Mouse (Mus musculus) forebrain, embryonic 10.5 days (tissue): Measurements from ENCODE around the gene Otud4. TPM values are rescaled to one million over a fixed set of nuclear protein-coding genes. Genes with fewer than 3 reads are reported as not detected.
A peak's percentile ranks its signal among the peaks of the same experiment; 100 is the strongest.

Source experiments
- DNase-seq: peaks from one replicate; pipeline ENCODE4 v3.0.0-alpha.2; 2017; ENCODE audit warnings: low spot score; ENCODE audit errors: extremely low spot score
- H3K27ac ChIP-seq: fragments of 300-500 bp; sonication (generic); 2 replicates; pipeline ENCODE4 v1.5.1; 2016; ENCODE audit warnings: mild to moderate bottlenecking
- H3K27me3 ChIP-seq: fragments of 300-500 bp; sonication (generic); 2 replicates; pipeline ENCODE4 v1.6.1; 2016; ENCODE audit warnings: mild to moderate bottlenecking; ENCODE audit not compliant: poor library complexity, severe bottlenecking
- H3K36me3 ChIP-seq: fragments of 300-500 bp; sonication (generic); replicated peaks from 2 replicates; pipeline ENCODE4 v1.6.1; 2016; ENCODE audit warnings: mild to moderate bottlenecking, moderate library complexity
- H3K4me1 ChIP-seq: fragments of 300-500 bp; sonication (generic); 2 replicates; pipeline ENCODE4 v1.6.1; 2016
- H3K4me3 ChIP-seq: fragments of 300-500 bp; sonication (generic); 2 replicates; pipeline ENCODE4 v1.5.1; 2016; ENCODE audit warnings: mild to moderate bottlenecking, moderate library complexity
- H3K9me3 ChIP-seq: fragments of 300-500 bp; sonication (generic); 2 replicates; pipeline ENCODE4 v1.6.1; 2016; ENCODE audit warnings: mild to moderate bottlenecking, moderate library complexity
- WGBS: fragments of 180-500 bp; shearing (Covaris S2); methylation state at CpG from one replicate; pipeline ENCODE4 v1.1.7; 2016; 5-methylcytosine and 5-hydroxymethylcytosine counted together
- polyA plus RNA-seq: library from polyadenylated mRNA; unstranded; fragments of >200 nt; fragmentation: Nextera tagmentation; extraction: Ambion mirVana; gene quantifications from 2 replicates; pipeline ENCODE4 v1.2.1, GENCODE M21; 2016

Otud4 gene
- polyA plus RNA-seq, 1 experiment from 2014 or later = 17.4 TPM

DNA sequence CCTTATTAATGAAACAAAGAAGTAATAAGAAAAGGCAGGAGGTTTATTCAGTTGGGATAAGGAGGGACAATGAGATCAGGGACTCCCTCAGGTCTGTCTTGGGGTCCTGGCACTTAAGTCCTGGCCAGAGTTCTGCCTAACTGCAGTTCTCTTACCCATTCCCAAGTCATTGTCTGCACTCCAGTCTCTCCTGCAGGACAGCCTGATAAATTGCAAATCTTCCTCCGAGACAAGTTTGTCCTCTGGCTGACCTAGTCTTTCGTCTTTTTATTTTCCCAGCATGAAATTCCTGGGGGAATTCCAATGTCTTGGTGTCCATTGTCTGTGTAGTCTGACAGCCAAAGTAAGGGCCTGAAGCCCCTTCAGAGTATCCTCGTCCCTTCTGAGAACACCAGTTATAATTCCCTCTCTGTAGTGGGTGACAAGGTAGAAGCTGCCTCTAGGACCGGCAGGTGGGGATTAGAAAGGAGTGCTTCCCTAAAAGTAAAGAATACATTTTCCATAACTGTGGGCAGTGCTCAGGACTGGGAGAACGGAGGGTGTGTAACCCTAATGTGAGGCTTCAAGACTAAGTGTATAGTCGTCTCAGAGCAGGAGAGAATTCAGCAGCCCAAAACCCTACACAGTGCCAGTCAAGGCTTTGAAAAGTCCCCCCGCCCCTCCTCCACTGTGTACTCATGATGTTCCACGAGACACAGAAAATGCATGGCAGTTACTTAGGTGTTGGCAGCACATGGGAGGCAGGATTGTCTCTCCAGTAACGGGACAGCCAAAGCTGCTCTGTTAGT is 18.7 kb upstream of the Otud4 start:
- Histone ChIP-seq H3K36me3 (no peaks in the 10 kb centered on the region), H3K4me1 (peaks cover 20% of the 10 kb centered on the region), H3K27me3 (no peaks in the 10 kb centered on the region), H3K4me3 (no peak overlapping the region), H3K27ac (peak overlapping the region; percentile 48; the same call in 1 of the 2 replicates), H3K9me3 (no peaks in the 10 kb centered on the region)
- 50% methylated on average over 9 of the region's 9 CpGs for WGBS
- DNase-seq = no peak

DNA sequence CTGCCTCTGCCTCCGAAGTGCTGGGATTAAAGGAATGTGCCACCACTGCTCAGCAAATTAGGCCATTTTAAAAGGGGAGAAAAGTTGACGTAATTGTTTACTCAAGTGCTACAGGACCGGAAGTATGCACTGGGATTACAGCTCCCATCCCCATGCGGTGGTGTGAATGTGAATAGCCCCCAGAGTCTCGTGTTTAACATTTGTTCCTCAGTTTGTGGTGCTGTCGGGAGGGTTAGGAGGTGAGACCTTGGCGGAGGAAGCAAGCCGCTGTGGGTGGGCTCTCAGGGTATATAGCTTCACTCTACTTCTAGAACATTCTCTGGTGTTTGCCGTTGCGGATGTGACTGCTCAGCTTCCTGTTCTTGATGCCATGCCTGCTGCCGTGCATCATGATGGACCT is 17.1 kb upstream of the Otud4 start:
- no peak for DNase-seq
- H3K27me3 ChIP-seq = no peaks in the 10 kb centered on the region
- no peaks in the 10 kb centered on the region for H3K9me3 ChIP-seq
- no peaks in the 10 kb centered on the region for H3K36me3 ChIP-seq
- H3K4me3 ChIP-seq = no peak overlapping the region
- peaks cover 20% of the 10 kb centered on the region for H3K4me1 ChIP-seq
- H3K27ac ChIP-seq = no peak overlapping the region
- WGBS = 89% methylated on average over 11 of the region's 11 CpGs

DNA sequence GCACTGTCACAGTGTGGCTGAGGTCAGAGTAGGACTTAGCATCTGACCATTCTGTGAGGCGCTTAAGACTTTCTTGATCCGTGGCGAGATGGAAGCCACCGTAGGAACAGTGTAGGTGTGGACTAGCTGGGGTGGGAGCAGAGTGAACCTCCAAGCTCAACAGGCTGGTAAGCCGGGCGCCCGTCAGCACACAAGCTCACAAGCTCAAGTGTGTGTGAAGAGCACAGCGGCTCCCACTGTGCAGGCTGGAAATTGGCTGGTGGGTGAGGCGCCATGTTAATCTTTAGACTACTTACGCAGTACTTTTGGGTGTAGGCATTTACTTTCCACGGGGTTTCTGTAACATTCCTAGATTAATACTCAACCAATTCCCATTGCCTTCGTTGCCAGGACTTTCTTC is 16.1 kb upstream of the Otud4 start:
- Histone ChIP-seq H3K27ac (no peak overlapping the region), H3K36me3 (no peaks in the 10 kb centered on the region), H3K9me3 (no peaks in the 10 kb centered on the region), H3K4me3 (no peak overlapping the region), H3K27me3 (no peaks in the 10 kb centered on the region), H3K4me1 (peaks cover 20% of the 10 kb centered on the region)
- no peak for DNase-seq
- 95% methylated on average over 12 of the region's 12 CpGs for WGBS

DNA sequence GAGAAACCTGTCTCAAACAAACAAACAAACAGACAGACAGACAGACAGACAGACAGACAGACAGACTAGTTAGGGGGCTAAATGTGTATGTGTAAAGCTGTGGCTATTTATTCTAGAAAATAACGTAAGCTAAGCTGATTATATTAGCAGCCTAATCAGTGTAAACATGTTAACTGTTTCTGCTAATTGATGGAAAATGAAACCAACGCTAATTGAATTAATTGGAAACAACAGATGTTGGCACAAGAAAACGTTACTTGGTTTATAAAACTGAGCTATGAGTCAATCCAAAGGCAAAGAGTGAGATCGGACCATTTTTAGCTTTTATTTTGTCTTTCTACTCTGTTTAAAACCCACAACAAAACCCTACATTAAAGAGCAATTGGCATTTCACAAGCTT is 15.0 kb upstream of the Otud4 start:
- H3K27ac ChIP-seq = no peak overlapping the region
- DNase-seq = no peak
- no peaks in the 10 kb centered on the region for H3K36me3 ChIP-seq
- WGBS = 84% methylated on average over 4 of the region's 4 CpGs
- no peaks in the 10 kb centered on the region for H3K9me3 ChIP-seq
- peaks cover 16% of the 10 kb centered on the region for H3K4me1 ChIP-seq
- no peak overlapping the region for H3K4me3 ChIP-seq
- H3K27me3 ChIP-seq = no peaks in the 10 kb centered on the region

DNA sequence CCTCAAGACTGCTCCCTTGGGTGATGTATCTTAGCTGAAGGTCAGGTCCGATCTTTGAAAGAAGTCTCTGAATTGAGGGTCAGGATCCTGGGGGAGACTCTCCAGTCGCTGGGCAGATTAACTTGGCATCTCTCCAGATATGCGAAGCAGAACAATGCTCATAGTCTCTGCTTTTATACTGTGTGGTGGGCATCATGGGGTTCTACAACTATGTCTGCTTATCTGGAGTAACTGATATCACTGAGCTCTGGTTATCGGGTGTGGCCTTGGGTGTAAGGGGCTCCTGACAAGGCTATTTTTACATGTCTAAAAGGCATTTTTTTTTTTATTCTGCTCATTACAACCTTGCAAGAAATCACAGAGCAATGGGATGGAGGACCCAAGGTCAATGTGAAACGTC is 13.2 kb upstream of the Otud4 start:
- DNase-seq = no peak
- Histone ChIP-seq H3K27me3 (no peaks in the 10 kb centered on the region), H3K36me3 (no peaks in the 10 kb centered on the region), H3K4me1 (peaks cover under 1% of the 10 kb centered on the region; the same call in 1 of the 2 replicates), H3K27ac (no peak overlapping the region), H3K9me3 (no peaks in the 10 kb centered on the region), H3K4me3 (no peak overlapping the region)
- WGBS = 83% methylated on average over 5 of the region's 5 CpGs

DNA sequence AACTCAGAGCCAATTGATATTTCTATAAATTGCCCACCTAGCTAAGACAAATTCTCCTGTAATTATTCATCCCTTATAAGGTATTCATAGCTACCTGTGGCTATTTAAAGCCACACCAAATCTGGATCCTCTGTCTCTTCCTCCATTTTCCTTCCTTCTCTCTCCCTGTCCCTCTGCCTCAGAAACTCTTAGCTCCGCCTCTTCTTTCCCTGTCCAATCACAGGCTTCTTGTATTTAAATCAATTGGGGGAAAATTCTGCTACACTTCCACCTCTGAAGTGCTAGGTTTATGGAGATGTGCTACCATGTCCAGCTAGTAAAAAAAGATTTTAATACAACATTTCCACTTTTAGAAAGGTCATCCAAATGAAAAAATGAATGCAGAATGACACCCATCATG is 3.9 kb upstream of the Otud4 start:
- WGBS = 88% methylated on average over 1 of the region's 1 CpGs
- H3K4me3 ChIP-seq = no peak overlapping the region

DNA sequence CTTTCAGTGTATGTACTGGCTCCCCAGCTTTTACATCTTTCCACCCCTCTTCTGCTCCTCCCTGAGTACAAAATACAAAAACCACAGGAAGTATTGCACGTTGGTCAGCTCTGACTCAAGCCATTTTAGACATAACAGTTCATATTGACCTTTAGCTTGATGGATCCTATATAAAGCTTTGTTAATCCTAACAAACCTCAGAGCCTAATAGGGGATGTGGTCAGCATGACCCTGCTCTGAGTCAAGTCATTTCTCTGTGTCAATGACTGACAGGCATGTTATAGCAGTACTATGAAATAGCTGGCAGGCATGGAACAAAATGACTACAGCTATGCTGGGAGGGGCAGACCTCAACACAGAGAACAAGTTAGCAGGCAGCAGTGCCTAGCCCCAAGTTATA is 3.3 kb upstream of the Otud4 start:
- 87% methylated on average over 1 of the region's 1 CpGs for WGBS
- no peaks in the 10 kb centered on the region for H3K9me3 ChIP-seq
- H3K36me3 ChIP-seq = no peaks in the 10 kb centered on the region
- peaks cover 6% of the 10 kb centered on the region for H3K4me1 ChIP-seq
- H3K27me3 ChIP-seq = no peaks in the 10 kb centered on the region
- H3K4me3 ChIP-seq = no peak overlapping the region
- no peak overlapping the region for H3K27ac ChIP-seq
- no peak for DNase-seq

More for the DNA sequence above, 3.9 kb upstream of the Otud4 start:
- DNase-seq = no peak
- Histone ChIP-seq H3K27ac (no peak overlapping the region), H3K27me3 (no peaks in the 10 kb centered on the region), H3K4me1 (no peaks in the 10 kb centered on the region), H3K36me3 (no peaks in the 10 kb centered on the region), H3K9me3 (no peaks in the 10 kb centered on the region)

DNA sequence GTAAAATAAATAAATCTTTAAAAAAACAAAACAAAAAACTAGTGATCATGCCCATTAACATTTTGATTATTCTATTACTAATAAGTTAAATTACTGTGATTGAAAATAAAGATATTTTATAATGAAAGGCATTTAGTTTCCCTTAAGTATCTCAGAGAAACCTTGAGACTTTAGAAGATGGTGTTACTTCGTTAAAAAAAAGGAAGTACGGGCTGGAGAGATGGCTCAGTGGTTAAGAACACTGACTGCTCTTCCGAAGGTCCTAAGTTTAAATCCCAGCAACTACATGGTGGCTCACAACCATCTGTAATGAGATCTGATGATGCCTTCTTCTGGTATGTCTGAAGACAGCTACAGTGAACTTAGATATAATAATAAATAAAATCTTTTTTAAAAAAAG is 2.2 kb upstream of the Otud4 start:
- 88% methylated on average over 3 of the region's 3 CpGs for WGBS

DNA sequence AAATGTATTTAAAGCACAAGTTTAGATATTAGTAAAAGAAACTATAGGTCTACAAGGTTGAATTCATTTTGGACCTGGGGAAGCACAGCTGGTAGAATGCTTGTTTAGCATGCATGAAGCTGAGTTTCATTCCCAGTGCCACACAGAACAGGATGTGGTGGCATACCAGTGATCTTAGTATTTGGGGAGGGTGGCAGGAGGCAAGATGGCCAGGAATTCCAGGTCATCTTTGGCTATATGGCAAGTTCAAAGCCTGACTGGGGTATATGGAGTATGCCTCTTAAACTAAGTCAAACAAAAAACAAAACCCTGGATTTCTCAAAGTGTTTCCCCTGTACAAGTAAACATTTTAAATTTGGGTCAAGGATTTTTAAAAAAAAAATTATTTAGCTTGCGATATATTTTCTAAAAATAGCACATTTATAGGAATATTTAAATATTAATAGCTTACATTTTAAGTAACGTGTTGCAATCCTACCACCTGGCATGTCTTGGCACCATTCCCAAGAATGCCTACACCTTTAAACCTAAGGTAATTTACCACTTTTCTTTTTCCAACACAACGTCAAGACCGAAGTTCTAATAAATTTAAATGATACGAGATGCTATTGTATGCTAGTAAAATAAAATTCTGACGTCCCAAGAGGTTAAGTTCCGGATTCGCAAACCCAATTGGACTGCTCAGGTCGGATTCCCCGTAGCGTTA is 1.3 kb upstream of the Otud4 start:
- no peak for DNase-seq
- Histone ChIP-seq H3K4me1 (peaks cover 26% of the 10 kb centered on the region), H3K27ac (peak overlapping the region; percentile 99), H3K36me3 (peaks cover 3% of the 10 kb centered on the region; the same call in 1 of the 2 replicates), H3K27me3 (no peaks in the 10 kb centered on the region), H3K9me3 (no peaks in the 10 kb centered on the region), H3K4me3 (peak overlapping the region; percentile 92)
- 15% methylated on average over 11 of the region's 11 CpGs for WGBS

More for the DNA sequence above, 2.2 kb upstream of the Otud4 start:
- no peak overlapping the region for H3K4me3 ChIP-seq
- no peaks in the 10 kb centered on the region for H3K27me3 ChIP-seq
- H3K9me3 ChIP-seq = no peaks in the 10 kb centered on the region
- H3K27ac ChIP-seq = no peak overlapping the region
- H3K4me1 ChIP-seq = peaks cover 17% of the 10 kb centered on the region
- no peak for DNase-seq
- H3K36me3 ChIP-seq = 0 out of 2 replicates have a peak, but pooled peaks cover 1% of the 10 kb centered on the region

DNA sequence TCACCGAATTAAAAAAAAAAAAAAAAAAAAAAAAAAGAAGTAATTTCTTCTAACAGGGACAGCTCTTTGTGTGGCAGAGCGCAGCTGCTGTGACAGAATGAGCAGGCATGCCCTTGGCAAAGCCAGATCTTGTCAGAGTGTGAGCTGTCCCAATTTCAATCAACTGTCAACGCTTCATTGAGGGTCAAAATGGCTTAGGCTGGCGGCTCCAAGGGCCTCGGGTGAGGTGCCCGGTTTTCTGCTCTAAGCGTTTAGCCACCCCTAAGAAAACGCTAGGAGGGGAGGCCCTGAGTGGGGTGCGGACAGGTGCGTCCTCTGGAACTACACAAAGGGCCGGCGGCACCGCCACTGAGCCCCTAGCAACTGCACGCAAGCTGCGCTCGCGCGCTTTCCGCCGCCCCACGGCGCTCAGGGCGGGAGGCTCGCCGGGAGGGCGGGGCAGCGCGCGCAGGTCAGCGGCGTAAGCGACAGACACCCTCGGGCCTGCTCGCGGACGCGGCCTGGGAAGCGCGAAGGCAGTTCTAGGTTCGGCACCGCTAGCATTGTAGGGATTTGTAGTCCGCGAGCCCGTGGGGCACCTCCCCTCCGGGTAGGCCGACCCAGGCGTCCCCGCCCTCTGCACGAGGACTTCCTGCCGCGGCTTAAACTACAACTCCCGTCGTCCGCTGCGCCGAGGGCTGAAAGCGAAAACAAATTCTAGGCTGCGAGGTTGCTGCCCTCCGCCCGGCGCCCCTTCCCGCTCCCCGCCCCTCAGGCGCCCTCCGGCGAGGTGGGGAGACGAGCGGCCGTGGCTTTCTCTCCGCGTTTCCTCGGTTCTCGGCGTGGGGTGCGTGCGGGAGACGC is 490 bp upstream of the Otud4 start:
- H3K9me3 ChIP-seq = no peaks in the 10 kb centered on the region
- no peaks in the 10 kb centered on the region for H3K27me3 ChIP-seq
- H3K4me1 ChIP-seq = peaks cover 29% of the 10 kb centered on the region
- under 1% methylated on average over 77 of the region's 77 CpGs for WGBS
- H3K27ac ChIP-seq = peak overlapping the region; percentile 99
- DNase-seq = peak; percentile 99
- peak overlapping the region; percentile 92 for H3K4me3 ChIP-seq
- peaks cover 11% of the 10 kb centered on the region for H3K36me3 ChIP-seq

DNA sequence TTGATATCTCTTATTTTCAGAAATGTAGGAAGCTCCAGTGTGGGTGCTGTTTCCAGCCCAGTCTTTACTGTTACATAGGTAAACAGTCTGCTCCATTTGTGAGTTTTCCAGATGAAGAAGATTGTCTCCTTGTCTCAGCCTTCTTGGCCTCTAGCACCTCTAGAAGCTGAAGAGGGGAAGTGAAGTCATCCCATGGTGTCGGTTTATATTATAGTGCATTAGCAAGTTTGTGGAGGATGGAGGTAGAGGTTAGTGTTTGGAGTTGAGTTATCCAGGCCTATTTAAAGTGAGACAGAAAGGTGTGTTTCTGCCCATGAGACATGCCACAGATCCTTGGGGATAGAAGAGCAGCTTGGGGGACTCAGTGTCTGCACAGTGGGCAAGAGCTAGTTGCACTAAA is 1.7 kb downstream of the Otud4 start:
- no peak overlapping the region for H3K27ac ChIP-seq
- no peaks in the 10 kb centered on the region for H3K27me3 ChIP-seq
- H3K9me3 ChIP-seq = no peaks in the 10 kb centered on the region
- no peak for DNase-seq
- peaks cover 33% of the 10 kb centered on the region for H3K36me3 ChIP-seq
- peaks cover 29% of the 10 kb centered on the region for H3K4me1 ChIP-seq
- peak overlapping the region; percentile 92 for H3K4me3 ChIP-seq
- 33% methylated on average over 1 of the region's 1 CpGs for WGBS

DNA sequence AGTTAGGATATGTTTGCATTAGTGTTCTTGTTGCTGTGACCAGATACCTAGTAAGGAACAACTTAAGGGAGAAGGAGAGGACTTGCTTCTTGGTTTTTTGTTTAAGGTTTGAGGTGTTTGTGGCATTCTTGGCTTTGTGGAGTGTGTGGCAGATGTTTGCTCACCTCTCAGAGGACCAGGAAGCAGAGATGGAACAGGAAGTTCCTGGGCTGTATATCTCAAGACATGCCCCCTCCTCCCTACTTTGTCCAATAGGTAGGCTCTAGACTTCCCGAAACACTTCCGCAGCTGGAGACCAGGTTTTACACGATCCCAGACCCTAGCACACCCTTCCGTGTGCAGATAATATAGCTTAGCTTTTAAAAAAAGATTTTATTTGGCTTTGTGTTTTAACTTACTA is 10.2 kb downstream of the Otud4 start:
- H3K36me3 ChIP-seq = peaks cover 94% of the 10 kb centered on the region
- WGBS = 96% methylated on average over 4 of the region's 4 CpGs
- H3K27me3 ChIP-seq = no peaks in the 10 kb centered on the region
- no peaks in the 10 kb centered on the region for H3K4me1 ChIP-seq
- H3K27ac ChIP-seq = no peak overlapping the region
- no peaks in the 10 kb centered on the region for H3K9me3 ChIP-seq
- no peak overlapping the region for H3K4me3 ChIP-seq
- no peak for DNase-seq
